Mouse (Mus musculus): ENCODE data around the gene Clca3a2. TPM values are rescaled to one million over a fixed set of nuclear protein-coding genes. Genes with fewer than 3 reads are reported as not detected.
"Not testable (repeated sequence)": the region's sequence is repeated elsewhere in the genome, so short reads cannot be mapped to it uniquely, and the experiment has no call there.

The Clca3a2 gene
- polyA plus RNA-seq, 1 experiment from 2014 or later = 0.30 TPM

DNA sequence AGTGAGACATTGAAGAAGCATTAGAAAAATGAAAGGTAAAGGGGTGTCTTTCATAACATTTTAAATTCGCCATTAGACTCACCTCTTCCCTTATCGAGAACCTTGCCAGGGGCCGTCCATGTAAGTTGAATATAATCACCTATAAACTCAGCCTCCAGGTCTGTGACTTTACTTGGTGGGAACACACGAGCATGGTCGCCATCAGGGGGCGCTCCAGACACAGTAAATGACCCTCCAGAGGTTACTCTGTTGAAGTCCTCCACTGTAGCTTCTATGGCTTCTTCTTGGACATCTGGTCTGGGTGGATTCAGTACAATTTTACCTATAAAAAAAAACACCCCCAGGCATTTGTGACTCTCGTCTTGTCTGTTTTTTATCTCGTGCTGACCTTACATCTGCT lies 17.4 kb downstream of the Clca3a2 start:
- in situ Hi-C loops (cut with MboI; ENCODE audit: low pct_unique_long_range_greater_than_20kb) = no loop called here
- ATAC-seq (peak; percentile 71), DNase-seq (ENCODE audit: low read depth, low spot score) (peak; percentile 25)
- TF ChIP-seq CTCF (IDR thresholded peaks at IDR 0.05) = peak; percentile 84
- ChIA-PET POLR2A (interaction anchor here (0.6 kb wide), 1 partner anchor 327 kb away, joined by 4 read pairs; no protein-coding TSS in a partner anchor), CTCF (interaction anchor here (1.0 to 2.9 kb wide), 10 partner anchors 11 to 335 kb away, joined by 3 to 12 read pairs (median 4); no protein-coding TSS in a partner anchor)
- no peaks in the 10 kb centered on the region for H3K27me3 ChIP-seq

DNA sequence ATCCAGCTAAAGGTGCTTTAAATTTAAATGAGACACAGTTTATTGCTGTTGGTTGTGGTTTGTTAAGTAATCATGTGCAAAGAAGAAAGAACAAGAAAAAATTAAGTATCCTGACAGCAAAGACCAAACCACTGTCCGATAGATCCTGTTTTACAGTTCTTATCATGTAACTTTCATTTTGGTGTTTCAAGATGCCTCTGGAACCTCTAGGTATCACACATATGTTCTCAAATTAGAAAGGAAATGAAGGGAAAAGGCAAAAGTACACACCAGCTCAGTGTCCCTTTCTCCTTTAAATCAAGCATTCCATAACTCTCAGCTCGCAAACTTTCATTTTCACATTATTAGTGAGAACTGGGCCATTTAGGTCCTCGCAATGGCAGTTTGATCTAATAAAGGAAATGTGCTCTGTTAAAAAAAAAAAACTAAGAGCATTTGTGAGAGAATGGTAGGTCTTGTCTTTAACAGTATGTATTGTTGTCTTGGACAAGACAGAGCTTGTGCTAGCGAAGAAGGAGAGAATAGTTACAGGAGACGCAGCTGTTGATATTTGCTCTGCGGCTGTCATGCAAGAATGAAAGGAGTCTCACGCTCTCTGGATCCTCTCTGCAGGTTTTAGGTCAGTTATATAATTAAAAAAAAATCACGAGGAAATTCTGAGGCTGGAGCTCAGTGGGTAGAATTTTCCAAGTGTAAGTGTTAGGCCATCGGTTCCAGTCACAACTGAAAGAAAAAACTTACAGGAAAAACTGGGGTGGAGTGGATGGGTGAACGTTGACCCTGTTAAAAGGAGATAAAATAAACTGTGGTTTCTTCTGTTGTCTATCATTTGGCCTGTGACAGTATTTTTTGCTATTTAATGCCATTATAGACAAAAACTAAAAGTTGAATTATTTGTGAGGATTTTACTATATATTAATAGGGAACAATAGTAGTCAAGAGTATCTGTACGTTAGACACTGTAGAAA lies 33.8 kb downstream of the Clca3a2 start:
- peaks cover 6% of the 10 kb centered on the region for H3K27me3 ChIP-seq
- DNase-seq (ENCODE audit: low read depth, low spot score) = no peak
- CTCF ChIA-PET = interaction anchor here (1.1 kb wide), 2 partner anchors 64 to 348 kb away, joined by 3 to 5 read pairs; partner anchors contain the start of gene Sh3glb1
- POLR2A ChIA-PET = no interaction called here
- in situ Hi-C loops (cut with MboI; ENCODE audit: low pct_unique_long_range_greater_than_20kb) = no loop called here
- ATAC-seq = no peak
- TF ChIP-seq CTCF (IDR thresholded peaks at IDR 0.05) = no peak

DNA sequence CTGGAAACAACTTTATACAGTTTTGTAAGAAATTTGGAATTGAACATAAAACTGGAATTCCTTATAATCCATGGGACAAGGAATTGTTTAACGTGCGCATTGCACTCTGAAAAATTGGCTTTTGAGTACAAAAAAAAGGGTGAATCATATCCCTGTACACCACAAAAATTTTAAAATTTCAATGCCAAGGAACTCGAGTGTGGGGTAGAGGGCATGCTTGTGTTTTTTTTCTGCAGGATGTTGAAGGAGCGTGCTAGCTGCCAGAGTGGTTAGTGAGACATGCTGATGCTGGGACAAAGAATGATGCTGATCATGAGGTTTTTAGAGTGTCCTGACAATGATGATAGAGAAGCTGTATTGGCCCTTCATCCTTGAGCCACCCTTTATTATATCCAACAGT lies 54.1 kb downstream of the Clca3a2 start:
- no peak for TF ChIP-seq CTCF (IDR thresholded peaks at IDR 0.05)
- peaks cover 16% of the 10 kb centered on the region for H3K27me3 ChIP-seq
- in situ Hi-C loops (cut with MboI; ENCODE audit: low pct_unique_long_range_greater_than_20kb) = no loop called here
- ChIA-PET CTCF (interaction anchor here (1.0 to 1.6 kb wide), 3 partner anchors 9 to 29 kb away, joined by 3 to 4 read pairs (median 3); no protein-coding TSS in a partner anchor), POLR2A (no interaction called here)
- no peak for DNase-seq (ENCODE audit: low read depth, low spot score)
- no peak for ATAC-seq

DNA sequence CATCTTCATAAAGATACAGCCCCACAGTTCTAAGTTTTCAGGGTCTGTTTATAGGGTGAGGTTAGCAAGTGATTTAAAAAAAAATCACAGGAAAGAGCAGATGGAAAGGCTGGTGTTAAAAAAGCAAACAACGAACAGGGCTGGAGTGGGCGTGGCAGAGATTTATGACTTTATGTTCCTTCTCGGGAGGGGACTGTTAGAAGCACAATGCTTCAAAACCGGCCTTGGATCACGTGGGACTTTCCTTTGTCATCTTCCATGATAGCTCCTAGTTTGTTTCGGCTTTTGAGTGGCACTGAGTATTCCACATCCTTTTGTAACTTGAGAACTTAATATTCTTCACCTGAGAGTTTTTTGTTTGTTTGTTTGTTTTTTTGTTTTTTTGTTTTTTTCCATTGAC lies 57.8 kb downstream of the Clca3a2 start:
- ChIA-PET POLR2A (no interaction called here), CTCF (no interaction called here)
- peaks cover 8% of the 10 kb centered on the region for H3K27me3 ChIP-seq
- in situ Hi-C loops (cut with MboI; ENCODE audit: low pct_unique_long_range_greater_than_20kb) = no loop called here
- ATAC-seq = no peak
- TF ChIP-seq CTCF (IDR thresholded peaks at IDR 0.05) = no peak
- no peak for DNase-seq (ENCODE audit: low read depth, low spot score)

DNA sequence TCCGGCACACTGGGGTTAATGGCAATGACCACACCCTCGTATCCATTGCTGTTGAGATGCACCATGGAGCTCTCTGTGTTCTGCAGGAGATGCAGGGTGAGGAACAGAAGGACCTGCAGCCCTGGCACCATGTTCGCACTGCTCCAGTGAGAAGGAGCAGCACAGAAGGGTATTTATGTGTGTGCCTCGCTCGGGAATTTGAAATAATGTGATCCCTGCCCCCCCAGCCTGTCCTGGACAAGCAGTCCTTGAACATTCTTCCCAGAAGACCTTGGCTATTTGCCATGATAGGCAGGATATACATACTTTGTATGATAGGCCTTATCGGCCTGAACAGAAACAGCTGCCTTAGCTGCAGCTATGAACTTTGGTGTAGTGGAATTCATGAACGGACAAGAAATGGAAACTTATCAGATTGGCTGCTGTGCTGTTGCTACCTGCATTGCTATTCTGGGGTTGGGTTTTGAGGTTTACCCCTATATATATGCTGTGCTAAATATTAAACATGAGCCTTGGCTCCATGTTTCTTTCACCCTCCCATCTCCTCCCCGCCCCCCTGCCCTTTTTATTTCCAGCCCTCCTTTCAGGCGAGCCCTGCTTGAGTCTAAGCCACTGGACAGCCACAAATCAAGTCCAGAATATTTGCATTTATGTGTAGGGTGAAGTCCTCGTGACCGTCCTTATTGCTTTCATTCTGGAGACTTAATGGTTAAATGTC lies 58.5 kb downstream of the Clca3a2 start, which contains the start of gene Clca3a1:
Gene Clca3a1, minus strand, starts transcription at position 386 of the 718 bp plus-strand sequence.
- in situ Hi-C loops (cut with MboI; ENCODE audit: low pct_unique_long_range_greater_than_20kb) = no loop called here
- H3K27me3 ChIP-seq = peaks cover 8% of the 10 kb centered on the region
- no peak for TF ChIP-seq CTCF (IDR thresholded peaks at IDR 0.05)
- DNase-seq (ENCODE audit: low read depth, low spot score) = no peak
- ATAC-seq = no peak
- CTCF ChIA-PET = interaction anchor here (1.9 kb wide), 1 partner anchor 24 kb away, joined by 4 read pairs; no protein-coding TSS in a partner anchor
- POLR2A ChIA-PET = no interaction called here

DNA sequence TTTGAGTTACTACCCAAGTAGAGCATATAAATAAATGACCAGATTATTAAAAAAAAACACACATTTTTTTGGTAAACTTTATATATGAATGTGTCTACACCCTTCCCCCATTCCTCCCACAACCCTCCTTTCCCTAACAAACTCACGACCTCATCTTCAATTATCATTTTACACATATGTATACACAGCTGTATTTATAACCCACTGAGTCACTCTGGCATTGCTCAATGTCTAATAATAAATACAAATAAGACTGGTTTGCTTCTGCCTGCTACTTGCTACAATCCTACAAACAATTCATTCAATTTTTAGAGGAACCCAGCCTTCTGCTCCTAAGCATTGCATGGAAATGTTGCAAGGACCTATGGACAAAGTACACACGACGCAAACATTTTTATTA lies 59.6 kb downstream of the Clca3a2 start:
- ATAC-seq = no peak
- peaks cover 8% of the 10 kb centered on the region for H3K27me3 ChIP-seq
- in situ Hi-C loops (cut with MboI; ENCODE audit: low pct_unique_long_range_greater_than_20kb) = no loop called here
- no peak for DNase-seq (ENCODE audit: low read depth, low spot score)
- no peak for TF ChIP-seq CTCF (IDR thresholded peaks at IDR 0.05)
- CTCF ChIA-PET = interaction anchor here (1.9 kb wide), 1 partner anchor 23 kb away, joined by 4 read pairs; no protein-coding TSS in a partner anchor
- POLR2A ChIA-PET = interaction anchor here (0.6 kb wide), 1 partner anchor 213 kb away, joined by 3 read pairs; no protein-coding TSS in a partner anchor

DNA sequence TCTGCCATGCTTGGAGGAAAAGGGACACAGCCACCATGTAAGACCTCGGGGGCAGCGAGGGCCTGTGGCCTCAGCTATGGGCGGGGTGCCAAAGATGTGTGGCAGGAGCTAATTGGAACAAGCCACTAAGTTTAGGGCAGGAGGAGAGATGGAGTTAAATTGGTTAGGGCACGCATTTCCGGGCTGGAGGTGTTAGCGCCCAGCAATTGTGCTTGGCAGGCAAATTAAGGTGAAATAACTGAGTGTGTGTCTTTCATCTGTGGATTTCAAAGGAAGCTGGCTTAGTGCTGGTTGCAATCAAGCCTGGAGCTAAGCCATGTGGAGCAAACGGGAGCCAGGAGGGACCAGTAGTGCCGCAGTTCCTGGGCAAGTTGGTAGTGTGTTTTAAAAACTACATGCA lies 63.2 kb downstream of the Clca3a2 start:
- H3K27me3 ChIP-seq; POLR2A ChIA-PET; DNase-seq (ENCODE audit: low read depth, low spot score); in situ Hi-C loops (cut with MboI; ENCODE audit: low pct_unique_long_range_greater_than_20kb); ATAC-seq: not testable (repeated sequence)
- CTCF ChIA-PET = interaction anchor here (1.0 kb wide), 1 partner anchor 9 kb away, joined by 3 read pairs; no protein-coding TSS in a partner anchor

DNA sequence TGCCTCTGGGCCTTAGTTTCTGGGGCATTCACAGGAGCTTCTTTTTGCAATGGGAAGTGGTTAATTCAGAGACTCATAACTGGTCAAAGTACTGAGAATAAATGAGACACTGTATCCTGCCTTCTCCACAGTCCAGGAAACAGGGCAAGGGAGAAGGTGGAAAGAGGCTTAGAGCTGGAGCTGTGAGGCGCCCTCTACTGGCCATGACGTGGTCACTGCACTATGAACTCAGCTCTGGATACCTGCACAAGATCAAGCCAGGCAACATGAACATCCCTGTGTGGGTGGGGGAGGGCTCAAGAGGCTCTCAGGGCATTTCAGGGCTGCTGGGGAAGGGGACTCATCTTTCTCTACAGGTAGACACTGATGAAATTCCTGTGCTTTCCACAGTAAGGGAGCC lies 66.2 kb downstream of the Clca3a2 start:
- in situ Hi-C loops (cut with MboI; ENCODE audit: low pct_unique_long_range_greater_than_20kb) = no loop called here
- ATAC-seq (no peak), DNase-seq (ENCODE audit: low read depth, low spot score) (no peak)
- ChIA-PET CTCF (interaction anchor here (1.9 kb wide), 1 partner anchor 10 kb away, joined by 4 read pairs; no protein-coding TSS in a partner anchor), POLR2A (no interaction called here)
- peaks cover 6% of the 10 kb centered on the region for H3K27me3 ChIP-seq
- TF ChIP-seq CTCF (IDR thresholded peaks at IDR 0.05) = peak; percentile 72

DNA sequence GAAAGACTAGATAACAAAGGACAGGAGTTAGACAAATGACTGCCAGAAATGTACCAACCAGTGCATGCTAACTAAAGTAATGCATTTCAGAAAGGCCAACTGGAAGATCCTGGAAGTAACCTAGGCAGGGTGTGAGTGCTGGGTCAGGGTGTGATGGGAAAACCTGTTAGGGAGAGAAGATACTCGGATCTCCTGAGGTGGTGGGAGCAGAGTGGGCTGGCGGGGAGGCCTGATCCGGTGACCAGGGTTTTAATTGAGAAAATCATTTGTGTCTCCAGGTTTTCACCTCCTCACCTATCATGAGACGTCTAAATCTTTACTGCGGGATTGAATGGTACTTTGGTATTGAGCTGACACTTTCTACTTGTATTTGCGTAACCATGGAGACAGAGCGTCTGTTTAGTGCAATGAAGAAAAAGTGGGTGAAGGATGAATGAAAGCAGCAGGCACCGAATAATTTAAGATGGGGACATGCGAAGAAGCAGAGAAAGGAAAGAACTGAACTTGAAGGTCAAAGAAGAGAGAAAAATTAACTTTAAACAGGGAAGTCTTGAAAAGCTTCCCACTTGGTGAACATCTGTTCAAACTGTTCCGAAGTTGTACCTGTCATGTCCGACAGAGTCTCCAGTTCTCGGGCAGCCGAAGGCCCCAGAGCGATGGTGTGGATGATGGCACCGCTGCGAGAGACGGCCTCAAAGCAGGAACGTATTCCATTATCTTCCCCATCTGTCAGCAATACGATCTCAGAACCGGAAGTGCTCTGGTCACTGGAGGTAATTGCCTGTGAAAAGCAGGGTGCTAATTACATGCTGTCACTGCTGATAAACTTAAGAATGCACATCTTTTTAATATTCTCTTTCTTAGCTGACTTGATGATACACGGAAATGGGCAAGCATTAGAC lies 70.0 kb downstream of the Clca3a2 start:
- CTCF ChIA-PET; in situ Hi-C loops (cut with MboI; ENCODE audit: low pct_unique_long_range_greater_than_20kb); DNase-seq (ENCODE audit: low read depth, low spot score); H3K27me3 ChIP-seq; POLR2A ChIA-PET; ATAC-seq: not testable (repeated sequence)

DNA sequence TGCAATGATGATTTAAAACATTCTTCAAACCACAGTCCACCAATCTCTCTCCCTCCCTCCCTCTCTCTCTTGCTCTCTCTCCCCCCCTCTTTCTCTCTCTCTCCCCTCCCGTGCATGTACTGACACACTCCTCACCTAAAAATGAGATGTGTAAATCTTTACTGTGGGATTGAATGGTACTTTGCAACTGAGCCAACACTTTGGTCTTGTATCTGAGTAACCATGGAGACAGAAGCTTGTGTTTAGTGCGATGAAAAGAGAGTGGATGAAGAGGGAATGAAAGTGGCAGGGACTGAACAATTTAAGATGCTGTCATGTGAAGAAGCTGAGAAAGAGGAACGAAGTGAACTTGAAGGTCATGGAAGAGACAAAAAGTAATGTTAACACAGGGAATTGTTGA lies 71.6 kb downstream of the Clca3a2 start:
- in situ Hi-C loops (cut with MboI; ENCODE audit: low pct_unique_long_range_greater_than_20kb); DNase-seq (ENCODE audit: low read depth, low spot score); ATAC-seq; CTCF ChIA-PET; H3K27me3 ChIP-seq: not testable (repeated sequence)
- POLR2A ChIA-PET = interaction anchor here (0.7 kb wide), 1 partner anchor 195 kb away, joined by 3 read pairs; no protein-coding TSS in a partner anchor

Other genes with a start within 250 kb of the Clca3a2 start
- gene Hs2st1, start 249.3 kb downstream of the Clca3a2 start, polyA plus RNA-seq (2021) = 44.0 TPM
- 873 TPM for gene Selenof, start 249.2 kb downstream of the Clca3a2 start, polyA plus RNA-seq (2021)
- gene Sh3glb1, start 99.2 kb downstream of the Clca3a2 start, polyA plus RNA-seq (2021) = 161 TPM
- gene Clca3a1, start 58.5 kb downstream of the Clca3a2 start, polyA plus RNA-seq (2021) = 0.08 TPM
- 1.2 TPM for gene Clca3b, start 29.9 kb upstream of the Clca3a2 start, polyA plus RNA-seq (2021)
- gene Clca4b, start 113.0 kb upstream of the Clca3a2 start, polyA plus RNA-seq (2021) = 0.13 TPM
- gene Clca4a, start 155.6 kb upstream of the Clca3a2 start, polyA plus RNA-seq (2021) = 0.14 TPM
- gene Clca1, start 213.3 kb upstream of the Clca3a2 start, polyA plus RNA-seq (2021) = not detected

Data from Patski (cell line).